Mouse (Mus musculus) bone marrow, adult 2 months (tissue): ENCODE results near the gene Sprn.

Experiments
- CTCF ChIP-seq: fragments of 200-500 bp; IDR thresholded peaks from 2 replicates; pipeline ENCODE4 v1.5.1; 2011; ENCODE audit warnings: low read length, control low read depth; ENCODE audit not compliant: control insufficient read depth, insufficient read depth
- POLR2A ChIP-seq: fragments of 200-500 bp; IDR thresholded peaks from 2 replicates; pipeline ENCODE4 v1.6.1; 2011; ENCODE audit warnings: low read depth, mild to moderate bottlenecking, control low read depth, low read length, borderline replicate concordance; ENCODE audit not compliant: control insufficient read depth

DNA sequence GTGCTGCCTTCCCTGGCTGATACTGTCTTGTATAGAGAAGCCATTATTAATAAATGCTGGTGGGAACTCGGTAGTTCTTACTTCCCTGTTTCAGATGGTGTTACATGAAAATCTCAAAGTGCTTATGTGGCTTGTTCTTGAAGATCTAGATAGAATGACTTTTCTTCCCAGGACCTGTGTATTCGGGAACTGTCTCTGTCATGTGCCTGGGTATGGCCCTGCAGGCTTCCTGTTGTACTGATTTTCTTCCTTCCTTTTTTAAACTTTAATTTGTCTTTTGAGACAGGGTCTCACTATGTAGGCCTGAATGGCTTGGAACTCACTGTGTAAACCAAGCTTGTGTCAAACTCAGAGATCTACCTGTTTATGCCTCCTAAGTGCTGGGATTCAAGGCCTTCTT, 26.8 kb downstream of the Sprn start:
- TF ChIP-seq CTCF (no peak), POLR2A (no peak)
